Mouse (Mus musculus) intestine, embryonic 15.5 days (tissue): ENCODE measurements around the gene Rab3il1. TPM values are rescaled to one million over a fixed set of nuclear protein-coding genes. Genes with fewer than 3 reads are reported as not detected.

Experiments
- ATAC-seq: fragments of 200-750 bp; cut with Nextera tagmentation; 2 replicates; pipeline ENCODE4 v1.8.0; 2017; ENCODE audit warnings: moderate TSS enrichment, moderate library complexity
- H3K27ac ChIP-seq: fragments of 300-500 bp; sonication (generic); 2 replicates; pipeline ENCODE4 v1.5.1; 2015; ENCODE audit warnings: mild to moderate bottlenecking, inconsistent platforms
- H3K27me3 ChIP-seq: fragments of 300-500 bp; sonication (generic); replicated peaks from 2 replicates; pipeline ENCODE4 v1.6.1; 2015; ENCODE audit warnings: inconsistent platforms
- H3K36me3 ChIP-seq: fragments of 300-500 bp; sonication (generic); 2 replicates; pipeline ENCODE4 v1.6.1; 2015; ENCODE audit warnings: inconsistent platforms
- H3K4me1 ChIP-seq: fragments of 300-500 bp; sonication (generic); replicated peaks from 2 replicates; pipeline ENCODE4 v1.6.1; 2015; ENCODE audit warnings: inconsistent platforms
- H3K4me2 ChIP-seq: fragments of 300-500 bp; sonication (generic); replicated peaks from 2 replicates; pipeline ENCODE4 v1.6.1; 2015; ENCODE audit warnings: mild to moderate bottlenecking, inconsistent platforms
- H3K4me3 ChIP-seq: fragments of 300-500 bp; sonication (generic); replicated peaks from 2 replicates; pipeline ENCODE4 v1.5.1; 2015; ENCODE audit warnings: inconsistent platforms
- H3K9ac ChIP-seq: fragments of 300-500 bp; sonication (generic); 2 replicates; pipeline ENCODE4 v1.6.1; 2015; ENCODE audit warnings: inconsistent platforms
- H3K9me3 ChIP-seq: fragments of 300-500 bp; sonication (generic); 2 replicates; pipeline ENCODE4 v1.6.1; 2016; ENCODE audit warnings: inconsistent platforms
- WGBS: fragments of 180-500 bp; shearing (Covaris S2); methylation state at CpG from one replicate; pipeline ENCODE4 v1.1.7; 2015; 5-methylcytosine and 5-hydroxymethylcytosine counted together
- polyA plus RNA-seq: library from polyadenylated mRNA; unstranded; fragments of >200 nt; fragmentation: Nextera tagmentation; extraction: Ambion mirVana; gene quantifications from 2 replicates; pipeline ENCODE4 v1.2.1, GENCODE M21; 2015

Gene Rab3il1
- polyA plus RNA-seq, 1 experiment from 2014 or later = 34.7 TPM

- Histone ChIP-seq H3K4me3 (no peak overlapping the region), H3K4me1 (peaks cover 33% of the 10 kb centered on the region), H3K9ac (no peak overlapping the region), H3K27me3 (no peaks in the 10 kb centered on the region), H3K27ac (no peak overlapping the region), H3K36me3 (no peaks in the 10 kb centered on the region), H3K4me2 (peak overlapping the region; percentile 15; the same call in 1 of the 2 replicates), H3K9me3 (no peaks in the 10 kb centered on the region)
- ATAC-seq = no peak
- WGBS = 25% methylated on average over 3 of the region's 3 CpGs
Observed at GRCm38 (mm10) chr19:10038910-10039309, 37.4 kb downstream of the Rab3il1 start.

- peaks cover 30% of the 10 kb centered on the region for H3K4me1 ChIP-seq
- H3K4me3 ChIP-seq = no peak overlapping the region
- H3K9ac ChIP-seq = no peak overlapping the region
- H3K27ac ChIP-seq = no peak overlapping the region
- no peaks in the 10 kb centered on the region for H3K9me3 ChIP-seq
- no peaks in the 10 kb centered on the region for H3K27me3 ChIP-seq
- WGBS = 82% methylated on average over 2 of the region's 2 CpGs
- no peak for ATAC-seq
- no peak overlapping the region for H3K4me2 ChIP-seq
- no peaks in the 10 kb centered on the region for H3K36me3 ChIP-seq
Observed at GRCm38 (mm10) chr19:10039615-10040014, 38.1 kb downstream of the Rab3il1 start.

- Histone ChIP-seq H3K27me3 (no peaks in the 10 kb centered on the region), H3K4me1 (peaks cover 30% of the 10 kb centered on the region), H3K4me2 (peak overlapping the region; percentile 99), H3K9ac (peak overlapping the region; percentile 76), H3K36me3 (no peaks in the 10 kb centered on the region), H3K9me3 (no peaks in the 10 kb centered on the region), H3K27ac (peak overlapping the region; percentile 41; the same call in 1 of the 2 replicates), H3K4me3 (peak overlapping the region; percentile 71)
- WGBS = 9% methylated on average over 20 of the region's 20 CpGs
- no peak for ATAC-seq
Observed at GRCm38 (mm10) chr19:10040866-10041387, 39.5 kb downstream of the Rab3il1 start.

GRCm38 (mm10) chr19:10041388-10042148, 40.1 kb downstream of the Rab3il1 start, which contains the start of gene Fads3:
Gene Fads3, plus strand, starts transcription at chr19:10041569.
- Histone ChIP-seq H3K9ac (peak within 1 kb of the TSS; percentile 76), H3K4me3 (peak within 1 kb of the TSS; percentile 71), H3K9me3 (no peaks in the 10 kb centered on the region), H3K4me1 (peaks cover 30% of the 10 kb centered on the region), H3K4me2 (peak within 1 kb of the TSS; percentile 99), H3K36me3 (no peaks in the 10 kb centered on the region), H3K27me3 (no peaks in the 10 kb centered on the region), H3K27ac (peak within 1 kb of the TSS; percentile 59)
- WGBS = under 1% methylated on average over 69 of the region's 69 CpGs
- ATAC-seq = peak; percentile 91

GRCm38 (mm10) chr19:10042232-10042631, 40.8 kb downstream of the Rab3il1 start:
- no peaks in the 10 kb centered on the region for H3K9me3 ChIP-seq
- H3K9ac ChIP-seq = peak overlapping the region; percentile 76
- no peaks in the 10 kb centered on the region for H3K27me3 ChIP-seq
- no peaks in the 10 kb centered on the region for H3K36me3 ChIP-seq
- ATAC-seq = 0 out of 2 replicates have a peak, but pooled peaks have one; percentile 7
- no peak overlapping the region for H3K27ac ChIP-seq
- H3K4me1 ChIP-seq = peaks cover 30% of the 10 kb centered on the region
- H3K4me2 ChIP-seq = peak overlapping the region; percentile 99
- WGBS = 48% methylated on average over 6 of the region's 6 CpGs
- peak overlapping the region; percentile 71 for H3K4me3 ChIP-seq

GRCm38 (mm10) chr19:10042816-10043215, 41.3 kb downstream of the Rab3il1 start:
- no peaks in the 10 kb centered on the region for H3K27me3 ChIP-seq
- no peak overlapping the region for H3K27ac ChIP-seq
- H3K36me3 ChIP-seq = no peaks in the 10 kb centered on the region
- peak overlapping the region; percentile 99 for H3K4me2 ChIP-seq
- H3K9ac ChIP-seq = no peak overlapping the region
- 80% methylated on average over 4 of the region's 4 CpGs for WGBS
- H3K4me1 ChIP-seq = peaks cover 28% of the 10 kb centered on the region
- no peak overlapping the region for H3K4me3 ChIP-seq
- H3K9me3 ChIP-seq = no peaks in the 10 kb centered on the region
- ATAC-seq = no peak

- ATAC-seq = no peak
Observed at GRCm38 (mm10) chr19:10043643-10044042, 42.2 kb downstream of the Rab3il1 start.

GRCm38 (mm10) chr19:10045707-10046106, 44.2 kb downstream of the Rab3il1 start:
- H3K27ac ChIP-seq = no peak overlapping the region
- peaks cover 25% of the 10 kb centered on the region for H3K4me1 ChIP-seq
- ATAC-seq = no peak
- 82% methylated on average over 2 of the region's 2 CpGs for WGBS
- no peaks in the 10 kb centered on the region for H3K9me3 ChIP-seq
- H3K4me2 ChIP-seq = no peak overlapping the region
- no peaks in the 10 kb centered on the region for H3K36me3 ChIP-seq
- H3K27me3 ChIP-seq = no peaks in the 10 kb centered on the region
- no peak overlapping the region for H3K4me3 ChIP-seq
- H3K9ac ChIP-seq = no peak overlapping the region

More at GRCm38 (mm10) chr19:10043643-10044042, 42.2 kb downstream of the Rab3il1 start:
- no peak overlapping the region for H3K4me3 ChIP-seq
- H3K4me1 ChIP-seq = peaks cover 25% of the 10 kb centered on the region
- H3K9ac ChIP-seq = no peak overlapping the region
- H3K9me3 ChIP-seq = no peaks in the 10 kb centered on the region
- H3K27ac ChIP-seq = no peak overlapping the region
- H3K27me3 ChIP-seq = no peaks in the 10 kb centered on the region
- 0 out of 2 replicates have a peak overlapping the region, but pooled peaks have one; percentile 0 for H3K4me2 ChIP-seq
- H3K36me3 ChIP-seq = no peaks in the 10 kb centered on the region

GRCm38 (mm10) chr19:10046346-10046745, 44.9 kb downstream of the Rab3il1 start:
- Histone ChIP-seq H3K9me3 (no peaks in the 10 kb centered on the region), H3K4me1 (peaks cover 19% of the 10 kb centered on the region), H3K27me3 (no peaks in the 10 kb centered on the region), H3K36me3 (no peaks in the 10 kb centered on the region), H3K27ac (no peak overlapping the region), H3K9ac (no peak overlapping the region), H3K4me3 (no peak overlapping the region), H3K4me2 (no peak overlapping the region)
- ATAC-seq = no peak
- 60% methylated on average over 4 of the region's 4 CpGs for WGBS

GRCm38 (mm10) chr19:10046983-10047382, 45.5 kb downstream of the Rab3il1 start:
- H3K9ac ChIP-seq = no peak overlapping the region
- H3K4me3 ChIP-seq = no peak overlapping the region
- H3K27me3 ChIP-seq = no peaks in the 10 kb centered on the region
- no peak overlapping the region for H3K27ac ChIP-seq
- no peaks in the 10 kb centered on the region for H3K9me3 ChIP-seq
- H3K4me1 ChIP-seq = peaks cover 15% of the 10 kb centered on the region
- no peak overlapping the region for H3K4me2 ChIP-seq
- ATAC-seq = no peak
- 37% methylated on average over 3 of the region's 3 CpGs for WGBS
- H3K36me3 ChIP-seq = no peaks in the 10 kb centered on the region

- H3K4me1 ChIP-seq = peaks cover 10% of the 10 kb centered on the region
- H3K9me3 ChIP-seq = no peaks in the 10 kb centered on the region
- H3K9ac ChIP-seq = no peak overlapping the region
- no peak overlapping the region for H3K4me2 ChIP-seq
- H3K36me3 ChIP-seq = no peaks in the 10 kb centered on the region
- ATAC-seq = no peak
- no peaks in the 10 kb centered on the region for H3K27me3 ChIP-seq
- H3K27ac ChIP-seq = no peak overlapping the region
- H3K4me3 ChIP-seq = no peak overlapping the region
Observed at GRCm38 (mm10) chr19:10049533-10049932, 48.1 kb downstream of the Rab3il1 start.

GRCm38 (mm10) chr19:10050438-10050837, 49.0 kb downstream of the Rab3il1 start:
- Histone ChIP-seq H3K9me3 (no peaks in the 10 kb centered on the region), H3K4me3 (no peak overlapping the region), H3K27me3 (no peaks in the 10 kb centered on the region), H3K27ac (peak overlapping the region; percentile 48; the same call in 1 of the 2 replicates), H3K4me1 (peaks cover 10% of the 10 kb centered on the region), H3K4me2 (no peak overlapping the region), H3K9ac (no peak overlapping the region), H3K36me3 (no peaks in the 10 kb centered on the region)
- ATAC-seq = peak; percentile 86
- WGBS = 58% methylated on average over 1 of the region's 2 CpGs
